Mouse (Mus musculus) limb, embryonic 10.5 days (tissue): ENCODE results near the gene Psmd4. TPM values are rescaled to one million over a fixed set of nuclear protein-coding genes. Genes with fewer than 3 reads are reported as not detected.

ENCODE experiments used
- DNase-seq: peaks from one replicate; pipeline ENCODE4 v3.0.0-alpha.2; 2017; ENCODE audit warnings: low spot score
- H3K27ac ChIP-seq: fragments of 300-500 bp; sonication (generic); 2 replicates; pipeline ENCODE4 v1.5.1; 2016; ENCODE audit warnings: mild to moderate bottlenecking
- H3K27me3 ChIP-seq: fragments of 300-500 bp; sonication (generic); 2 replicates; pipeline ENCODE4 v1.6.1; 2016; ENCODE audit warnings: low read depth, mild to moderate bottlenecking; ENCODE audit not compliant: poor library complexity, severe bottlenecking
- H3K36me3 ChIP-seq: fragments of 300-500 bp; sonication (generic); 2 replicates; pipeline ENCODE4 v1.6.1; 2016; ENCODE audit warnings: mild to moderate bottlenecking, moderate library complexity
- H3K4me1 ChIP-seq: fragments of 300-500 bp; sonication (generic); 2 replicates; pipeline ENCODE4 v1.6.1; 2016
- H3K4me3 ChIP-seq: fragments of 300-500 bp; sonication (generic); 2 replicates; pipeline ENCODE4 v1.5.1; 2016; ENCODE audit warnings: mild to moderate bottlenecking, moderate library complexity
- H3K9me3 ChIP-seq: fragments of 300-500 bp; sonication (generic); replicated peaks from 2 replicates; pipeline ENCODE4 v1.6.1; 2016; ENCODE audit warnings: mild to moderate bottlenecking
- WGBS: fragments of 180-500 bp; shearing (Covaris S2); methylation state at CpG from one replicate; pipeline ENCODE4 v1.1.7; 2016; 5-methylcytosine and 5-hydroxymethylcytosine counted together
- polyA plus RNA-seq: library from polyadenylated mRNA; unstranded; fragments of >200 nt; fragmentation: Nextera tagmentation; extraction: Ambion mirVana; gene quantifications from 2 replicates; pipeline ENCODE4 v1.2.1, GENCODE M21; 2016

Psmd4 gene
- polyA plus RNA-seq, 1 experiment from 2014 or later, result 365 TPM

DNA sequence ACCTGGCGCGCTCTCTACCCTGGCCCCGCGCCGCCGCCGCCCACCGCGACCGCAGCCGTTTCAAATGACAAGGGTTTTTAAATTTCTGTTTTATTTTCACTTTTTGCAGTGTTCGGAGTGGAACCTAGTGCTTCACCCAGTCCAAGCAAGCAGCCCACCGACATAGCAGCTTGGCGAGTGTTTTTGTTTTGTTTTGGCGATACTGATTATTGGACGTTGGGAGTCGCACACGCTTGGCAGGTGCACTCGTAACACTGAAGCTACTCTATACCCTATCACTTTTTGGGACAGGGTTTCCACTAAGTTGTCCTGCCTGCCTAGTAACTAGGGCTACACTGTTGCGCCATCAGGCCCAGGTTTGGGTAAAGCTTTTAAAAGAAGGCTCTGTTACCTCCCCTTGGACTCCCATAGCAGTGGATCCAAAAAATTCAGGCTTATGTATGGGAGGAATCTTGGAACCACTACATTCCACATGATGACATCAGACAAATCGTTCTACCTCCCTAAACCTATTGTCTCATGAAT is 25.8 kb downstream of the Psmd4 start:
- H3K4me1 ChIP-seq, result peaks cover 33% of the 10 kb centered on the region
- H3K27me3 ChIP-seq, result no peaks in the 10 kb centered on the region
- H3K4me3 ChIP-seq, result peak overlapping the region; percentile 85
- no peaks in the 10 kb centered on the region for H3K9me3 ChIP-seq
- H3K36me3 ChIP-seq, result peaks cover 17% of the 10 kb centered on the region
- peak overlapping the region; percentile 96 for H3K27ac ChIP-seq
- no peak for DNase-seq
- WGBS, result 5% methylated on average over 21 of the region's 21 CpGs

DNA sequence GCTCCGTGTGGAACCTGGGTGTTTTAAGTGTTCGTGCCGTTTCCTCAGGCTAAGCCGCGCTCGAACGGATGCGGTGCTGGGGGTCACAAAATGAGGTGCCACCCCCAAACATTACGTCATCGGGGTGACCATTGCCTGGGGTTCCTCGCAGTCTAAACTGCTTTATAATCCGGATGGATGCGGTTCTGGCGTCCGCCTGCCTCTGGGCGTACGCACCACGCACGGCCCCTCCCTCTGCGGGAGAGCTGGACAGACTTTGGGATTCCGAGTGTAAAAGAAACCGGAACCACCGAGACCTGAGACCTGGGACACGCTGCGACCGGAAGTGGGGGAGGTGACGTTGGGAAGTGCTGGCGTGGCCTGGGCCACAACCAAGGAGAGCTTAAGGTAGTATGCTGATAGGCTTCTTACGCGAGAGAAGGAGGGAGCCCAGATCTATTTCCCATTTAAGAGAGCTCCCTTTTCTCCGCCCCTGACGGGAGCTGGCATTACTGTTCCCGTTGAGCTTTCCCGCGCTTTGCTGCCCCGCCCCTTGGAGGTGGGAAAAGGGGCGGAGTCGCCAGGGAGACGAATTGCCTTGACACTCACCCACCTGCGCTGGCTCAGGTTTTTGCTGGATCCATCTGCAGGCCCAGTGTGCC is 26.4 kb downstream of the Psmd4 start:
- H3K27ac ChIP-seq, result peak overlapping the region; percentile 96
- WGBS, result under 1% methylated on average over 40 of the region's 40 CpGs
- no peaks in the 10 kb centered on the region for H3K9me3 ChIP-seq
- H3K4me3 ChIP-seq, result peak overlapping the region; percentile 85
- peaks cover 33% of the 10 kb centered on the region for H3K4me1 ChIP-seq
- H3K27me3 ChIP-seq, result no peaks in the 10 kb centered on the region
- peaks cover 23% of the 10 kb centered on the region for H3K36me3 ChIP-seq
- peak; percentile 94 for DNase-seq

DNA sequence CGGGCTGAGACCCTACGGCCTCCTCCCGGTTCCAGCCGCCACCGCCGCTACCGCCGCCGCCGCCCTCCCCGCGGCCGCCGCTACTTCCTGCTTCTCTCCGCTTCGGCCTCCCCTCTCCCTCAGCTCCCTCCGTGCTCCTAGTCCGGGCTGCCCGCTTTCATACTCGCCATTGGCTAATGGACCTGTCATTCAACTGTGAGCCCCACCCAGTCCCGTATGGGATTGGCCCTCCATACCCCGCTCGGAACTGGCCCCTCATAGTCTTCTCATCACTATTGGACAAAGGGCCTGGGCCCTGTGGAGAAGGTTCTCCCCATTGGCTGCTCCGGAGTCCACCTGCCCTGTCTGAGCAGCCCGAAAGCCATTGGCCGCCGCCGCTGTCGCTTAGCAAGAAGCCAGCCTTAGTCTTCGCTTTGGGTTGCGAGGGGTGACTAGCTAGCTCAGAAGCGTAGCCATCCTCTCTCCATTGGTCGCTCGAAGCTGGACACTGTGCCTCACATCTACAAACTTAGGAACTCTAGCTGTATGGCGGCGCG is 27.0 kb downstream of the Psmd4 start, which contains the start of gene Zfp687:
Gene Zfp687, minus strand, starts transcription at position 112 of the 536 bp plus-strand sequence.
- Histone ChIP-seq H3K4me1 (peaks cover 33% of the 10 kb centered on the region), H3K4me3 (peak within 1 kb of the TSS; percentile 85), H3K36me3 (peaks cover 29% of the 10 kb centered on the region), H3K27me3 (no peaks in the 10 kb centered on the region), H3K9me3 (no peaks in the 10 kb centered on the region), H3K27ac (peak within 1 kb of the TSS; percentile 96)
- under 1% methylated on average over 36 of the region's 37 CpGs for WGBS
- peak; percentile 93 for DNase-seq

DNA sequence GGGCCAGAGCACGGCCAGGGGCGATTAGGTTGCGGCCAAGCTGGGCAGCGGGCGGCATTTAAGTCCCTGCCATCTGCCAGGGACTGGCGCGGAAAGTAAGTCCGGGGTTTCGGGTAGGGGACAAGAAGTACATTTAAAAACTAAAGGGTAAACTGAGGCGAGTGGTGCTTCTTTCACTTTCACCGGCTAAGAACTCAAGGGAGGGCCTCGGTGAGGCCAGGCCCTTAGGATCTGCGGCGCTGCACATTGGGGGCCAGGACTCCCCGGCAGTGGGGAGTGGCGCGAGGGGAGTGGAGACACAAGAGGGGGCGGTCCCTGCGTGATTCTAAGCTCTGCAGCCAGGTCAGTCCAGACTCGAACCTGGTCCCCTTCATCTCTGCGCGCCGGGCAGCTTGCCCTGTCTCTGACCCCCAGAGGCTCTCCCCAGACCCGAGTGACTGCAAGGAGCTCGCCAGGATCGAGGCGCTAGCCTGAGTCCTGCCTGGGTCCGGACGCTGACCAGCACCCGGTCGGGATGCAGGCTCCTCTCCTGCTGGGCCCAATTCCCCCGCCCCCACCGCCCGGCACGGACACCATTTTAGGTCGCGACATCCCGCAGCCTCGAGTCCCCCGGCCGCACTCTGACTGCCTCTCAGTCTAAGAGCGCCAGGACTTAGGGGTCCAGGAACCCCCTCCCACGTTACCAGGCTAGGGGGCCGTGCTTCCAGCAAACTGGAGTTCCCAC is 27.8 kb downstream of the Psmd4 start:
- under 1% methylated on average over 44 of the region's 44 CpGs for WGBS
- DNase-seq, result peak; percentile 77

DNA sequence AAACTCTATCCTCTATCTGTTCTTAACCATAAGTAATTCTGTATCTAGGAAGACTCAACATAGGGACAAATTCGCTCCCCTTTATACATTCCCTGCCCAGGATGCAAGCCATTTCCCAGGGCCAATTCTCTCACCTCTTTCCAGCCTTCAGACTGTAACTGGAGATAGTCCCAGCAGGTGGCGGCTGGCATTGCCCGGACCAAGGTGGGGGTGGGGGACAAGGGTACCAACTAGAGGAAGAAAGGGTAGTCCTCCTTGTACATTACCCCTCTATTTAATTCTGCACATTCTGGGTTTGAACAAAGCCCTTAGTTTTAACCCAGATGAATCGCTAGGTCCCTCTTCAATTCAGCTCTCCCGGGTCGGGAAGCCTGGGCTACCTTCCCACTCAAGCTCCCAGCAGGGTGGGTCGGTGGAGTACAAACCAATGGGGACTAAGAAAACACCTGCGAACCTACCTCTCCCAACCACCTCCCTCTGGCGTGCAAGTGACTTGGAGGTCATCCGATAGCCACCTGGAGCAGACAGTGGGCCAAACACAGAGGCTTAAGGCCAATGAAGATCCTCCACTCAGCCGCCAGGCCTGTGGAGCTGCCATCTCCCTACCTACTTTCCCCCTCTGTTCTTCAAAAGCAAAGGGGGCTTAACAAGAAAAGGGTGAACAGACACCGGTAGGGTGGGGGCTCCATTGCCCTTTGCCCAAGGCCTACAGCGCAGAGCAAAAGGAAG is 28.6 kb downstream of the Psmd4 start:
- WGBS, result 16% methylated on average over 13 of the region's 13 CpGs
- Histone ChIP-seq H3K27me3 (no peaks in the 10 kb centered on the region), H3K27ac (peak overlapping the region; percentile 96), H3K9me3 (no peaks in the 10 kb centered on the region), H3K36me3 (peaks cover 44% of the 10 kb centered on the region), H3K4me1 (peaks cover 33% of the 10 kb centered on the region), H3K4me3 (peak overlapping the region; percentile 85)
- DNase-seq, result peak; percentile 49

More for the DNA sequence above, 27.8 kb downstream of the Psmd4 start:
- Histone ChIP-seq H3K4me3 (peak overlapping the region; percentile 85), H3K4me1 (peaks cover 33% of the 10 kb centered on the region), H3K27ac (peak overlapping the region; percentile 96), H3K36me3 (peaks cover 37% of the 10 kb centered on the region), H3K27me3 (no peaks in the 10 kb centered on the region), H3K9me3 (no peaks in the 10 kb centered on the region)

DNA sequence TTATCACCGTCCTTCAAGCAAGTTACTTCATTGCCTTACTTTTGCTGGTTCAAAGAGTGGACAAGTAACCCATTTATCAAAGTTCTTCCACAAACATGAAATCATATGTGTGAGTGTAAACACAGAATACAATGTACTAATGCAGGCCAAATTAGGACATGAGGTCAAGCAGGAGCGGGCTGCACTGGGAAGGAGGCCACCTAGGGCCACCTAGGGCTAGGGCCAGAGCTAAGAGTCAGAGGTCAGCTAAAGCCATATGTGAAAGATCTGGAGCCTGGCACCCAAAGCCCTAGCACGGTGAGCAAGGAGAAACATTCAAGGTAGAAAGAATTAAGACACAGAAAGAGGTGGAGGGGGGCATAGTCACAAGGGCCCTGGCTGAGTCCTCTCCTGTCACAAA is 29.4 kb downstream of the Psmd4 start:
- Histone ChIP-seq H3K27me3 (no peaks in the 10 kb centered on the region), H3K36me3 (peaks cover 53% of the 10 kb centered on the region), H3K9me3 (no peaks in the 10 kb centered on the region), H3K4me1 (peaks cover 33% of the 10 kb centered on the region), H3K4me3 (peak overlapping the region; percentile 85), H3K27ac (no peak overlapping the region)
- WGBS, result 76% methylated on average over 3 of the region's 3 CpGs
- no peak for DNase-seq

DNA sequence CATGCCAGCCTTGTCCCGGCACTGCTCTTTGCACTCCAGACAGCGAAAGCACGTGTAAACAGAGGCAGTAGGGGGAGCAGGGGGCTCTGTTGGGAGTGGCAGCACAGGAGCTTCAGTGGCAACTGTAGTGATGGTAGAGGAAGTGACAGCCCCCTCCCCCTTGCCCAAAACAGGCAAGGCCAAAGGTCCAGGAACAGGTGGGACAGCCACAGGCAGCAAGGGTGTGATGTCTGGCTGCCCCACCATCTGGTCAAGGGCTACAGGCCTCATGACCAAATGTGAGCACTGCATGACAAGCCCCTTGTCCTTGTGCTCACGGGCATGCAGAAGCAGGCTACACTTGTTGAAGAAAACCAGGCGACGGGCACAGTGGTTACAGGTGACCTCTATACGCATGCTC is 32.0 kb downstream of the Psmd4 start:
- Histone ChIP-seq H3K4me1 (peaks cover 25% of the 10 kb centered on the region), H3K36me3 (peaks cover 79% of the 10 kb centered on the region), H3K27me3 (no peaks in the 10 kb centered on the region), H3K27ac (no peak overlapping the region), H3K9me3 (no peaks in the 10 kb centered on the region), H3K4me3 (no peak overlapping the region)
- no peak for DNase-seq
- WGBS, result 90% methylated on average over 7 of the region's 7 CpGs

DNA sequence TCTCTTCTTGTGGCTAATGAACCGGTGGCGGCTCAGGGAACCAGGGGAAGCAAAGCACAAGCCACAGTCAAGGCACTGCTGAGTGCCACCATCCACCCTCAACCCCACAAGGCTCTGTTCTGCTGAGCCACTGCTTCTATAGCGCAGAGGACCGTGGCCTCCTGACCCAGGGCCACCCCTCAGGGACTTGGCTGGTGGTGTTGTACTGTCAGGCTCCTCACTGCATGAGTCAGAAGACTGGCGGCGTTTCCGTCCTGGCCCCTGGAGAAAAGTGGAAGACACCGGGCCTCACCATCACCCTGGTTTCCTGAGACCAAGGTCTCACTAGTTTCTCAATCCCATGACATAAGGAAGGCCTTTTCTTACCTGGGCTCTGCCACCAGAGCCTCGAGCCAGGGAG is 34.7 kb downstream of the Psmd4 start:
- Histone ChIP-seq H3K27ac (no peak overlapping the region), H3K36me3 (peaks cover 100% of the 10 kb centered on the region), H3K4me3 (no peak overlapping the region), H3K4me1 (peaks cover 3% of the 10 kb centered on the region; the same call in 1 of the 2 replicates), H3K27me3 (no peaks in the 10 kb centered on the region), H3K9me3 (no peaks in the 10 kb centered on the region)
- no peak for DNase-seq
- 91% methylated on average over 9 of the region's 9 CpGs for WGBS

DNA sequence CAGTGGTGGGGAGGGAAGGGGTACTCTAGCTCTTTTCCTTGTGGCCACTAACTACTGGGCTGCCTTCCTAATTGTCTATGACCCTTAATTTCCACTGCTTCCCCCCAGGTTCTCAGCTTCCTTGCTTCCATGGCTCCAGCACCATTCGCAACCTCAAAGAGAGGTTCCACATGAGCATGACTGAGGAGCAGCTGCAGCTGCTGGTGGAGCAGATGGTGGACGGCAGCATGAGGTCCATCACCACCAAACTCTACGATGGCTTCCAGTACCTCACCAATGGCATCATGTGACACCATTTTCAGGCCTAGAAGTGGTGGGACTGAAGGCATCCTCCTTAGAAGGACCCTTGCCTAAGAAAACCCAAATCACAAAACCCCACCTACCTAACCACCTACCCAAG is 36.8 kb downstream of the Psmd4 start:
- no peak for DNase-seq
- Histone ChIP-seq H3K4me3 (no peak overlapping the region), H3K27me3 (no peaks in the 10 kb centered on the region), H3K9me3 (no peaks in the 10 kb centered on the region), H3K27ac (no peak overlapping the region), H3K4me1 (0 out of 2 replicates have a peak, but pooled peaks cover 3% of the 10 kb centered on the region), H3K36me3 (peaks cover 100% of the 10 kb centered on the region)
- WGBS, result 90% methylated on average over 3 of the region's 3 CpGs

DNA sequence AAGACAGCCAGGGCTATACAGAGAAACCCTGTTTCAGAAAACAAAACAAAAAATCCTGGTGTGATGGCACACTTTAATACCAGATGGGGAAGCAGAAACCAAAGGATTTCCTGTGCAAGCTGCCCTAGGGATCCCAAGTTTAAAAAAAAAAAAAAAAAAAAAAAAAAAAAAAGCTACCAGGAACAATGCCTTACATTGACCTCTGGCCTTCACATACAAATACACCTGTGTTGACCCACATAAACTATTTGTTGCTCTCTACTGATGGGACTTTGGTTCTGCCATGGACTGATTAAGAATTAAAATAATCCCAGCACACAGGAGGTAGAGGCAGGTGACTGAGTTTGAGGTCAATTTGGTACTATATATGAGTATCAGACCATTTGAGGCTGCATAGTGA is 39.1 kb downstream of the Psmd4 start:
- no peak overlapping the region for H3K4me3 ChIP-seq
- H3K27ac ChIP-seq, result no peak overlapping the region
- no peak for DNase-seq
- H3K9me3 ChIP-seq, result no peaks in the 10 kb centered on the region
- peaks cover 100% of the 10 kb centered on the region for H3K36me3 ChIP-seq
- 0 out of 2 replicates have a peak, but pooled peaks cover 3% of the 10 kb centered on the region for H3K4me1 ChIP-seq
- H3K27me3 ChIP-seq, result no peaks in the 10 kb centered on the region

DNA sequence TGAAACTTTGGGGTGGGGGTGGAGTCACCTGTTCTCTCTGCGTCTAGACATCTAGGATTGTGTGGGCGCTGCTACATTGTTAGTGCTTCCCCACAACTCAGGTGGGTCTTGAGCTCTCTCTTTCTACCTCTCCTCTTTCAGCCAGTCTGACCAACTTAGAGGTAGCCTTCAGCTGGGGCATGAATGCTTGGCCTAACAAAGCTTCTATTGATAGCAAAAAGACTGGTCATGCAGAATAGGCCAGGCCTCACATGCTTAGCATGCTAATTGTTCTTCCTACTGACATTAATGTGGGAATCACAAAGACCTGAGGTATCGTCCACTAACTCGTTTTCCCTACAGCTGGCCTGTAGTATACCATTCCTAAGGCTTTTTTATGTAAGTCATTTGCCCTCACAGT is 39.8 kb downstream of the Psmd4 start:
- Histone ChIP-seq H3K4me3 (no peak overlapping the region), H3K27ac (no peak overlapping the region), H3K36me3 (peaks cover 100% of the 10 kb centered on the region), H3K4me1 (0 out of 2 replicates have a peak, but pooled peaks cover under 1% of the 10 kb centered on the region), H3K9me3 (no peaks in the 10 kb centered on the region), H3K27me3 (no peaks in the 10 kb centered on the region)
- no peak for DNase-seq
- 89% methylated on average over 4 of the region's 4 CpGs for WGBS

DNA sequence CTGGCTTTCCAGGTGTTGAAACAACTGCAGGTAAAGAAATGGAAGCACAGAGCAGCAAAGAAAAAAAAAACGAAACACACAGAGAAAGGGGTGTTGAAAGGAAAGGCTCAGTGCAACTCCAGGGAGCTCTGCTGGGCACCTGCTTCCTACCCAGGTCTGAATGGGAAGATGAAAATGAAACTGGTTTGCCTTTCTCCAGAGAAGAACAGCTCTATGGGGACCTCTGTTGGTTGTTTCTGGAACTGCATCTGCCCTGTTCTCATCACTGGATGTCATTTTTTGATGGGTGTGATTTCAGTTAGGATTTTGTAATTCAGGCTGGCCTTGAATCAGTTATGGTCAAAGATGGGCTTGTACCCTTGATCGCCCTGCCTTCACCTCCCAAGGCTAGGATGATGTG is 45.5 kb downstream of the Psmd4 start:
- Histone ChIP-seq H3K9me3 (no peaks in the 10 kb centered on the region), H3K36me3 (peaks cover 100% of the 10 kb centered on the region), H3K4me1 (no peaks in the 10 kb centered on the region), H3K27ac (no peak overlapping the region), H3K4me3 (no peak overlapping the region), H3K27me3 (no peaks in the 10 kb centered on the region)
- 37% methylated on average over 2 of the region's 2 CpGs for WGBS
- DNase-seq, result peak; percentile 84
